Mouse (Mus musculus) erythroblast, embryonic 14.5 days (primary cell): ENCODE measurements around the gene Ccdc177.

Source experiments
- GATA1 ChIP-seq: IDR thresholded peaks from 2 replicates; pipeline ENCODE4 v1.6.1; 2012; ENCODE audit warnings: low read length, inconsistent platforms, mixed read lengths
- TAL1 ChIP-seq: IDR thresholded peaks from 3 replicates; pipeline ENCODE4 v1.6.1; 2012; ENCODE audit warnings: low read length, inconsistent platforms, mixed read lengths

- TF ChIP-seq TAL1, result no peak
- TF ChIP-seq GATA1, result peak; percentile 61
Observed at GRCm38 (mm10) chr12:80720507-80720906, 40.0 kb downstream of the Ccdc177 start.
